In the genomic region with DNA sequence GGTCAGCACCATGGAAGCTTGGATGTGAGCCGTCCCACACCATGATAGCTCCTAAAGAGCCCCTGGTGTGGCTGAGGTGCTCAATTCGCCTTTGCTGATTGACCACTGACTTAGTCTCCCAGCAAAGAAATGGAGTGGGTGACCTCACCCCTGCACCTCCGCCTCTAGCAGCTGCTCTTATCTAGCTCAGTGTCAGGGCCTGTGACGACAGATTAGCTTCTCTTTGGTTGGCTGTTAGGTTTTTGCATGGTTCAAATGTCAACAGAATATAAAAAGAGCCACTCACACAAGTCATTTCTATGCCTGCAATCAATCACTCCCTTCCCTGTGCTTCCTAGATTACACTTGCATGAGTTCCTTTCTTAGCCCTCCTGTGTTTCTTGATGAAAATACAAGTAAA, we compare ENCODE assay signal across 1 mouse cellular context.
TF ChIP-seq lines count a peak whose summit lies in the region.

No protein-coding gene starts in this region.

TF ChIP-seq in MEL, 35 proteins besides CTCF, POLR2A, EP300 and RAD21 (continued from another document):
- TF ChIP-seq MYB (IDR thresholded peaks at IDR 0.05; ENCODE audit: low read depth, low read length) = peak; percentile 25; the same call in 1 of the 2 replicates
- TF ChIP-seq E2F4 (IDR thresholded peaks at IDR 0.05; ENCODE audit: borderline replicate concordance, low read depth, low read length) = no peak
- no peak for TF ChIP-seq NRF1 (IDR thresholded peaks at IDR 0.05; ENCODE audit: insufficient read depth, low read depth, low read length, poor library complexity, severe bottlenecking)
- TF ChIP-seq MAFK (IDR thresholded peaks at IDR 0.05; ENCODE audit: borderline replicate concordance, low read depth, low read length) = no peak
- TF ChIP-seq ZMIZ1 (IDR thresholded peaks at IDR 0.05; ENCODE audit: low read depth, low read length) = no peak
- TF ChIP-seq USF1 (IDR thresholded peaks at IDR 0.05; ENCODE audit: low read depth, low read length) = no peak
- no peak for TF ChIP-seq ZC3H11A (IDR thresholded peaks at IDR 0.05; ENCODE audit: low read depth, low read length)
- no peak for TF ChIP-seq MAX (IDR thresholded peaks at IDR 0.05; ENCODE audit: low read length)
- TF ChIP-seq UBTF (IDR thresholded peaks at IDR 0.05; ENCODE audit: borderline replicate concordance, insufficient read depth, low read depth, low read length) = no peak
- peak; percentile 30; the same call in 1 of the 2 replicates for TF ChIP-seq TAL1 (IDR thresholded peaks at IDR 0.05; ENCODE audit: low read length)
- TF ChIP-seq POLR2AphosphoS2 (IDR thresholded peaks at IDR 0.05; ENCODE audit: low read length) = no peak
- TF ChIP-seq ZNF384 (IDR thresholded peaks at IDR 0.05; ENCODE audit: low read depth, low read length) = no peak
- no peak for TF ChIP-seq ZKSCAN1 (IDR thresholded peaks at IDR 0.05; ENCODE audit: low read depth, low read length)
- 0 out of 2 replicates have a peak, but pooled peaks have one; percentile 28 for TF ChIP-seq RCOR1 (IDR thresholded peaks at IDR 0.05; ENCODE audit: low read depth, low read length)
- TF ChIP-seq ELF1 (IDR thresholded peaks at IDR 0.05; ENCODE audit: low read depth, low read length) = no peak
- no peak for TF ChIP-seq BHLHE40 (IDR thresholded peaks at IDR 0.05; ENCODE audit: borderline replicate concordance, low read depth, low read length)
- no peak for TF ChIP-seq USF2 (IDR thresholded peaks at IDR 0.05; ENCODE audit: borderline replicate concordance in 1 of 2, insufficient read depth in 1 of 2, low read depth in 1 of 2, low read length in 2 of 2)
- no peak for TF ChIP-seq MEF2A (IDR thresholded peaks at IDR 0.05; ENCODE audit: extremely low read depth, insufficient replicate concordance, low read depth, low read length, poor library complexity, severe bottlenecking)
- TF ChIP-seq KAT2A (conservative IDR thresholded peaks at IDR 0.05; ENCODE audit: low read depth, low read length) = no peak
- TF ChIP-seq TCF12 (IDR thresholded peaks at IDR 0.05; ENCODE audit: low read depth, low read length) = peak; percentile 80
- TF ChIP-seq NELFE (IDR thresholded peaks at IDR 0.05; ENCODE audit: low read depth, low read length) = no peak
- TF ChIP-seq TBP (IDR thresholded peaks at IDR 0.05; ENCODE audit: low read depth, low read length) = no peak
- no peak for TF ChIP-seq MXI1 (IDR thresholded peaks at IDR 0.05; ENCODE audit: low read depth, low read length)
- TF ChIP-seq MAZ (IDR thresholded peaks at IDR 0.05; ENCODE audit: low read depth, low read length) = no peak
